Mouse (Mus musculus) hindbrain, embryonic 16.5 days (tissue): Measurements from ENCODE around the gene Cd44. TPM values are rescaled to one million over a fixed set of nuclear protein-coding genes. Genes with fewer than 3 reads are reported as not detected.

ENCODE experiments used
- polyA plus RNA-seq: library from polyadenylated mRNA; unstranded; fragments of >200 nt; fragmentation: Nextera tagmentation; extraction: Ambion mirVana; gene quantifications from 2 replicates; pipeline ENCODE4 v1.2.1, GENCODE M21; 2015

Gene Cd44
- polyA plus RNA-seq, 1 experiment from 2014 or later = 4.7 TPM

Other genes with a start within 250 kb of the Cd44 start
- gene Slc1a2, start 243.0 kb downstream of the Cd44 start, polyA plus RNA-seq = 16.2 and 18.3 TPM in 2 replicates
- 73.7 and 78.3 TPM in 2 replicates for gene Pdhx, start 171.8 kb upstream of the Cd44 start, polyA plus RNA-seq
- 49.2 and 54.8 TPM in 2 replicates for gene Apip, start 172.0 kb upstream of the Cd44 start, polyA plus RNA-seq